Mouse (Mus musculus) embryonic facial prominence, embryonic 10.5 days (tissue): ENCODE measurements around the gene Aqp8. TPM values are rescaled to one million over a fixed set of nuclear protein-coding genes. Genes with fewer than 3 reads are reported as not detected.

Experiments used
- DNase-seq: peaks from one replicate; pipeline ENCODE4 v3.0.0-alpha.2; 2017; ENCODE audit warnings: low spot score
- H3K27ac ChIP-seq: fragments of 300-500 bp; sonication (generic); replicated peaks from 2 replicates; pipeline ENCODE4 v1.5.1; 2016; ENCODE audit warnings: mild to moderate bottlenecking
- H3K27me3 ChIP-seq: fragments of 300-500 bp; sonication (generic); replicated peaks from 2 replicates; pipeline ENCODE4 v1.6.1; 2016; ENCODE audit warnings: low read depth, mild to moderate bottlenecking; ENCODE audit not compliant: poor library complexity, severe bottlenecking
- H3K36me3 ChIP-seq: fragments of 300-500 bp; sonication (generic); replicated peaks from 2 replicates; pipeline ENCODE4 v1.6.1; 2016; ENCODE audit warnings: mild to moderate bottlenecking, moderate library complexity
- H3K4me1 ChIP-seq: fragments of 300-500 bp; sonication (generic); 2 replicates; pipeline ENCODE4 v1.6.1; 2016
- H3K4me3 ChIP-seq: fragments of 300-500 bp; sonication (generic); 2 replicates; pipeline ENCODE4 v1.5.1; 2016; ENCODE audit warnings: mild to moderate bottlenecking, moderate library complexity
- H3K9me3 ChIP-seq: fragments of 300-500 bp; sonication (generic); 2 replicates; pipeline ENCODE4 v1.6.1; 2016; ENCODE audit warnings: mild to moderate bottlenecking
- WGBS: fragments of 180-500 bp; shearing (Covaris S2); methylation state at CpG from one replicate; pipeline ENCODE4 v1.1.7; 2016; 5-methylcytosine and 5-hydroxymethylcytosine counted together
- polyA plus RNA-seq: library from polyadenylated mRNA; unstranded; fragments of >200 nt; fragmentation: Nextera tagmentation; extraction: Ambion mirVana; gene quantifications from 2 replicates; pipeline ENCODE4 v1.2.1, GENCODE M21; 2016

Aqp8 gene
- polyA plus RNA-seq, 1 experiment from 2014 or later, result 0.51 TPM

DNA sequence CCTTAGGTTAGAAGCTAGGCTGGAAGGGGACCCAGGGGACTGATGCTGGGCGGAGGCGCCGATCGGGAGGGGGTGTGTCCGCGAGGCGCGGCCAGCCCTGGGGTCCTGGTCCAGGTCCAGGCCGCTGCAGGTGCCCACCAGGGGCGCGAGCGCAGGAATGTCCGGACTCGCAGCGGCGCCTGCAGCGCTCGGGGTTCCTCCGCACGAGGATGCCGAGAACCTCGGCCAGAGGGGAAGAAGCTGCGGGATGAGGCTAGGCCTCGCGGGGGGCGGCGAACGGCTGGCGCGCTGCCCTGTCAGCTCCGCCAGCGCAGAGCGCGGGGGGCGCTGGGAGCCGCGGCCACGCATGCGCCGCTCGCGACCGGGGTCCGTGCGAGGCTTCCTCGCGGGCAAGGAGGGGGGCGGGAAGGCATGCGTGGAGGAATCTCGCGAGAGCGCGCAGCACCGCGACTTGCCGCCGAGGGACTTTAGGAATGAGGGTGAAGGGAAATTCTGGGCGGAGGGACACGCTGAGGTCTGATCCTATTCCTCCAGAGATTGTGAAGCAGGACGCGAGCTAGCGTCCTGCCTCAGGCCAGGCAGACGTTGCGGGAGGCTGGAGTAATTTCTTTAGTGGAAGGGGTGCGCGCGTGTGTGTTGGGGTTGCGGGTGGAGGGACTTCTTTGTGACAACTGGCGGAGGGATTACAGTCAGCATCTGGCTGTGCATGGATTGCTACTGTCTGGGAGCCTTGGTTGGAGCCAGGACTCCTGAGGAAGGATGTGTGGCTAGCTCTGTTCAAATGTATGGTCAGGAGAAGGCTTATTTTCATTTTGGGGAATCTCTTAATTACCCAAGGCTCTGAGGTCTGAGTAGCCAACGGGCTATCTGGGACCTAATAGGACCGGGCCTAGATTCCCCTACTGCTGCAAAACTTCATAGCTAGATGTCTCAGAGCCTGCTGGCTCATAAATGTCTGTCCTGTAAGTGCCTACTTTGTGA lies 38.4 kb downstream of the Aqp8 start, which contains the start of gene Zkscan2:
Zkscan2 (minus strand) TSS at position 211 of the 981 bp plus-strand sequence.
- peak within 1 kb of the TSS; percentile 72 for H3K4me3 ChIP-seq
- H3K27me3 ChIP-seq, result no peaks in the 10 kb centered on the region
- DNase-seq, result peak; percentile 92
- no peaks in the 10 kb centered on the region for H3K9me3 ChIP-seq
- peaks cover 4% of the 10 kb centered on the region; the same call in 1 of the 2 replicates for H3K36me3 ChIP-seq
- peaks cover 16% of the 10 kb centered on the region for H3K4me1 ChIP-seq
- WGBS, result 1% methylated on average over 71 of the region's 71 CpGs
- peak within 1 kb of the TSS; percentile 90 for H3K27ac ChIP-seq

DNA sequence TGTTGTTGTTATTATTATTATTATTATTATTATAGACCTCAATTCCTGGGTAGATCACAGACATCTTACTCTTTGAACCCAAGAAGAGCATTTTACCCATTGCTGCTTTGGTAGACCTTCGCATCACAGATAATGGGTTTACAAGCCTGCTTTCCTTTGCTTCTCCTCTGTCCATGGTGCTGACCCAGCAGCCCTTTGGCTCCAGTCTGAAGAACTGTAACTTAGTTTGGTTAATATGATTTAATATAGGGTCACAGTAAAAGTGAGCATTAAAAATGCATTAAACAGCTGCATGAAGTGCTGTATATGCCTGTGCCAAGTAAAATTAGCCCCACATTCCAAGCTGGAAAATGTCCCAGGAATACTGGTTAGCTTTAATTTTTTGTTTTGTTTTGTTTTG lies 41.3 kb downstream of the Aqp8 start:
- Histone ChIP-seq H3K27ac (no peak overlapping the region), H3K36me3 (no peaks in the 10 kb centered on the region), H3K4me1 (peaks cover 16% of the 10 kb centered on the region), H3K27me3 (no peaks in the 10 kb centered on the region), H3K4me3 (no peak overlapping the region), H3K9me3 (peaks cover 17% of the 10 kb centered on the region; the same call in 1 of the 2 replicates)
- 52% methylated on average over 1 of the region's 1 CpGs for WGBS
- DNase-seq, result peak; percentile 62

DNA sequence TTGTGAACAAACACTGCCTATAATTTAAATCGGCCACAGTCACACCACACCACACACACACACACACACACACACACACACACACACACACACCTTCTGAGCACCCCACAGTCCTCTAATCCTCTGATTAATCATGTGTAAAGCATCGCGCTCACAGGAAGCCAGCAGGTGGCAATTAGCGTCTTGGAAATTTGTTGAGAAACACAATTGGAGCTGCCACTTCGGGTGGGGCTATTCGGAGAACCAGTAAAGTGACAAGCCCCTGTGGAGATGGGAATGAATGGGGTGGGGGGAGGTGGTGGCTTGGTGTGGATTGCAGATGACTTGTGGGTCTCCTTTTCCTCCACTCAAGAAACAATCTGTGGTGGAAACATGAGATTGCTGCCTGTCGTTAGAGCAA lies 45.9 kb downstream of the Aqp8 start:
- H3K4me3 ChIP-seq, result no peak overlapping the region
- H3K36me3 ChIP-seq, result no peaks in the 10 kb centered on the region
- DNase-seq, result no peak
- 82% methylated on average over 7 of the region's 7 CpGs for WGBS
- H3K27me3 ChIP-seq, result no peaks in the 10 kb centered on the region
- H3K9me3 ChIP-seq, result peaks cover 18% of the 10 kb centered on the region; the same call in 1 of the 2 replicates
- no peaks in the 10 kb centered on the region for H3K4me1 ChIP-seq
- no peak overlapping the region for H3K27ac ChIP-seq

Other genes starting within 250 kb of the Aqp8 start
- gene Slc5a11, start 247.5 kb upstream of the Aqp8 start, polyA plus RNA-seq, result 0.30 TPM in 1 of 2 replicates, not detected in the other
- gene Lcmt1, start 92.5 kb upstream of the Aqp8 start, polyA plus RNA-seq, result 49.6 and 53.5 TPM in 2 replicates
- gene Arhgap17, start 92.4 kb upstream of the Aqp8 start, polyA plus RNA-seq, result 28.5 and 32.3 TPM in 2 replicates
- gene Zkscan2, start 38.2 kb downstream of the Aqp8 start, polyA plus RNA-seq, result 3.7 and 3.9 TPM in 2 replicates